Mouse (Mus musculus) G1E (cell line): ENCODE results near the gene Pik3c2a.

Source experiments
- CTCF ChIP-seq: IDR thresholded peaks from 2 replicates; pipeline ENCODE4 v1.5.1; 2012; ENCODE audit warnings: low read depth, low read length, inconsistent platforms, mixed read lengths
- GATA1 ChIP-seq: IDR thresholded peaks from 2 replicates; pipeline ENCODE4 v1.6.1; 2012; ENCODE audit warnings: borderline replicate concordance, low read length, inconsistent platforms, mixed read lengths

GRCm38 (mm10) chr7:116457391-116457790 lies 14.1 kb upstream of the Pik3c2a start:
- TF ChIP-seq CTCF (no peak), GATA1 (no peak)
